Mouse (Mus musculus) heart, postnatal 0 days (tissue): Measurements from ENCODE around the gene Zfp866. TPM values are rescaled to one million over a fixed set of nuclear protein-coding genes. Genes with fewer than 3 reads are reported as not detected.

Source experiments
- ATAC-seq: fragments of 200-750 bp; cut with Nextera tagmentation; 2 replicates; pipeline ENCODE4 v1.8.0; 2017; ENCODE audit warnings: low read depth, moderate number of reproducible peaks, moderate library complexity; ENCODE audit not compliant: insufficient read depth
- DNase-seq: peaks from one replicate; pipeline ENCODE4 v3.0.0-alpha.2; 2016; ENCODE audit warnings: low spot score
- H3K27ac ChIP-seq: fragments of 300-500 bp; sonication (generic); 2 replicates; pipeline ENCODE4 v1.5.1; 2014; ENCODE audit warnings: low read depth, mild to moderate bottlenecking
- H3K27me3 ChIP-seq: fragments of 300-500 bp; sonication (generic); 2 replicates; pipeline ENCODE4 v1.6.1; 2014; ENCODE audit warnings: low read length, mixed read lengths; ENCODE audit not compliant: control insufficient read depth, insufficient read depth
- H3K36me3 ChIP-seq: fragments of 300-500 bp; sonication (generic); replicated peaks from 2 replicates; pipeline ENCODE4 v1.6.1; 2014; ENCODE audit warnings: low read length, mixed read lengths; ENCODE audit not compliant: control insufficient read depth, insufficient read depth
- H3K4me1 ChIP-seq: fragments of 300-500 bp; sonication (generic); 2 replicates; pipeline ENCODE4 v1.6.1; 2014; ENCODE audit warnings: antibody characterized with exemption; ENCODE audit not compliant: control insufficient read depth, insufficient read depth
- H3K4me2 ChIP-seq: fragments of 300-500 bp; sonication (generic); 2 replicates; pipeline ENCODE4 v1.6.1; 2014; ENCODE audit warnings: low read depth, mild to moderate bottlenecking, low read length, moderate library complexity
- H3K4me3 ChIP-seq: fragments of 300-500 bp; sonication (generic); 2 replicates; pipeline ENCODE4 v1.5.1; 2014; ENCODE audit warnings: low read depth, low read length
- H3K9ac ChIP-seq: fragments of 300-500 bp; sonication (generic); replicated peaks from 2 replicates; pipeline ENCODE4 v1.6.1; 2014; ENCODE audit warnings: low read depth, low read length, mixed read lengths
- H3K9me3 ChIP-seq: fragments of 300-500 bp; sonication (generic); replicated peaks from 2 replicates; pipeline ENCODE4 v1.6.1; 2016; ENCODE audit warnings: low read length; ENCODE audit not compliant: control insufficient read depth
- CTCF ChIP-seq: IDR thresholded peaks from 2 replicates; pipeline ENCODE4 v1.5.1; 2016; ENCODE audit warnings: antibody characterized with exemption, control low read depth, low read depth
- EP300 ChIP-seq: IDR thresholded peaks from 2 replicates; pipeline ENCODE4 v1.6.1; 2016; ENCODE audit warnings: antibody characterized with exemption, low read depth
- WGBS: fragments of 180-500 bp; shearing (Covaris S2); extraction: QIAGEN DNeasy Blood & Tissue Kit; methylation state at CpG from one replicate; pipeline ENCODE4 v1.1.7; 2014; 5-methylcytosine and 5-hydroxymethylcytosine counted together
- polyA plus RNA-seq: library from polyadenylated mRNA; unstranded; fragments of >200 nt; fragmentation: Nextera tagmentation; extraction: Ambion mirVana; gene quantifications from 2 replicates; pipeline ENCODE4 v1.2.1, GENCODE M21; 2015
- total RNA-seq: library from RNA; depleted of rRNA; stranded (reverse); fragments of >200 nt; gene quantifications from 2 replicates; pipeline ENCODE4 v1.2.3, GENCODE M21; 2014; ENCODE audit warnings: low replicate concordance; rRNA removed

Zfp866 gene
- total RNA-seq, result 14.1 and 20.5 TPM in 2 replicates
- 8.0 and 9.2 TPM in 2 replicates for polyA plus RNA-seq

DNA sequence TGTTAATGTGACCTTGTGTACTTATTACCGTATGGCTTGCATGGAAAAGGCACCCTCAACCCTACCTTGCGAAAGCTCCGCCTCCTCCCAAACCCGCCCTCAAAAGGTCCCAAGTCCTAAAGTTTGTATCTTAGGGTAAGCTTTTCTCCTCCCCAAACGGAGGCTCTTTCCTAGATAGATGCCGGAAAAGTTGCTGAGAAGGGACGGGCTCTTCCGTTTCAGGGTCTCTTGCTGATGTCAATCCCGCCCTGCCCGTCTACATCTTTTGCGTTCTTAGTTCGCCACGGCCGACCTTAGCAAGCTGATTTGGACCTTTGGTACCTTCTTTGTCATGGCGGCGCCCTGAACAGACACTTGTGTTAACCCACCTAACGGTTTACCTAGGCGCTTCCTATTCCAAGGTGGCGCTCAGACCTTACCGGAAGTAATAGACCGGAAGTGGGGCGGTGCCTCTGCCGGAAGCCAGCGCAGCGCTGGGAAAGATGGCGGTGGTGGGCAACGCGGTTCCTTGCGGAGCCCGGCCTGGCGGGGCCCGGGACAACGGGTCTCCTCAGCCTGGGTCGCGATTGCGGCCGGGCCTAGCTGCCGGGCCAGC lies at the start of gene Zfp866, which contains the start of gene Atp13a1:
Gene Zfp866 (minus strand): TSS at position 406 of the 595 bp plus-strand sequence.
Gene Atp13a1 (plus strand): TSS at position 391 of the 595 bp plus-strand sequence.
- TF ChIP-seq CTCF, result no peak
- 0 out of 2 replicates have a peak, but pooled peaks have one; percentile 54 for TF ChIP-seq EP300
- WGBS, result under 1% methylated on average over 37 of the region's 38 CpGs
- H3K4me2 ChIP-seq, result peak within 1 kb of the TSS; percentile 97
- H3K4me3 ChIP-seq, result peak within 1 kb of the TSS; percentile 98
- peak within 1 kb of the TSS; percentile 94 for H3K9ac ChIP-seq
- no peaks in the 10 kb centered on the region for H3K9me3 ChIP-seq
- H3K4me1 ChIP-seq, result peaks cover 18% of the 10 kb centered on the region
- peak within 1 kb of the TSS; percentile 90 for H3K27ac ChIP-seq
- peaks cover 25% of the 10 kb centered on the region for H3K36me3 ChIP-seq
- no peaks in the 10 kb centered on the region for H3K27me3 ChIP-seq
- ATAC-seq (peak; percentile 94), DNase-seq (peak; percentile 79)

DNA sequence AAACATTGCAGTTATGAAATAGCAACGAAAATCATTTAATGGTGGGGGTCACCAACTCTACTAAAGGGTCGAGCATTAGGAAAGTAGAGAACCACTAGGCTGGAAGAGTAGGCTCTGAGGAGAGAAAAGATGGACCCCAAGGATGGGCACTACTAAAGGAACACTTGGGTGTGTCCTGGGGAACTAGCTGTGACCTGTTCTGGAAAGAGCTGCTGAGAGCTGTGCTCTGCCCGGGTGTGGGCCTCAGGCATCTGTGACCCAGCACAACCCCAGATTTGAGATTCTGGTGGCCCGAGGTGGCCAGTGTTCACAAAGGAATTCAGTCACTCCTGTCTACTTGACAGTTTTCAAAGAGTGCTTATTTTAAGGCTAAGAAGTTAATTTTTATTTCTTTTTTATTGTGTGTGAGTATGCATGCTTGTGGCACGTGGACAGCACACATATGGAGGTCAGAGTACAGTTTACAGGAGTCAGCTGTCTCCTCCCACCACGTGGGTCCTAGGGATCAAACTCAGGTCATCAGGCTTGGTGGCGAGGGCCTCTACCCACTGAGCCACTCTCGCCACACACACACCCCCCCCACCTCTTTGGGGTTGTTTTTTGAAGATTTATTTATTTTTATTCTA lies 46.2 kb upstream of the Zfp866 start:
- H3K9me3 ChIP-seq, result no peaks in the 10 kb centered on the region
- ATAC-seq, result no peak

DNA sequence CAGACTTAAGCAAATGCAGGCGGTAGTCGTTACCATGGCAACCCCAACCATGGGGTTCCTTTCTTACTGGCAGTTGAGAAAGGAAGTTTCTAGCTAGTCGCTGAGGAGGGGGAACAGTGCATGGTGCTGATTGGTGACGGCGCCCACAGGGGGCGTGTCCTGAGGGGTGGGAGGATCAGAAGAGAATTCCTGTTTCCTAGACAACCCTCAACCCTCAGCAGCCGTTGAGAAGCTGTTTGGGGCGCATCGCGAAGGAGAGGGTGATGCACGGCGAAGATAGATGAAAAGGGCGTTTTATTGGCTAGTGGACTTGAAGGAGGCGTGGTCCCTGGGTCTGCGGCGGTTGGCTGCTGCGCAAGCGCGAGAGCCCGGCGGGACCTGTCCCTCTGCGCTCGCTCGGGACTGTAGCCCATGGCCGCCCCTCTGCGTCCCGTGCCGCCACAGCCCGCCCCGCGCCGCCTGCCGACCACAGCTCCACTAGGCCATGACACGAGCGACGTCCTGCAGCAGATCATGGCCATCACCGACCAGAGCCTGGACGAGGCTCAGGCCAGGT lies 41.4 kb upstream of the Zfp866 start, which contains the start of gene Pbx4:
Gene Pbx4 (plus strand): TSS at position 194 of the 556 bp plus-strand sequence.
- TF ChIP-seq CTCF (peak; percentile 20), EP300 (no peak)
- WGBS, result under 1% methylated on average over 38 of the region's 38 CpGs
- no peaks in the 10 kb centered on the region for H3K27me3 ChIP-seq
- H3K4me3 ChIP-seq, result peak within 1 kb of the TSS; percentile 42
- H3K9ac ChIP-seq, result peak within 1 kb of the TSS; percentile 45; the same call in 1 of the 2 replicates
- no peaks in the 10 kb centered on the region for H3K9me3 ChIP-seq
- H3K4me2 ChIP-seq, result peak within 1 kb of the TSS; percentile 68
- H3K4me1 ChIP-seq, result peaks cover 4% of the 10 kb centered on the region; the same call in 1 of the 2 replicates
- ATAC-seq (peak; percentile 85), DNase-seq (peak; percentile 76)
- H3K27ac ChIP-seq, result no peak within 1 kb of the TSS
- H3K36me3 ChIP-seq, result no peaks in the 10 kb centered on the region

More for the DNA sequence above, 46.2 kb upstream of the Zfp866 start:
- TF ChIP-seq EP300, result no peak
- TF ChIP-seq CTCF, result no peak
- 60% methylated on average over 8 of the region's 8 CpGs for WGBS
- no peak overlapping the region for H3K27ac ChIP-seq
- H3K4me1 ChIP-seq, result peaks cover 4% of the 10 kb centered on the region; the same call in 1 of the 2 replicates
- H3K36me3 ChIP-seq, result no peaks in the 10 kb centered on the region
- no peaks in the 10 kb centered on the region for H3K27me3 ChIP-seq
- no peak for DNase-seq
- no peak overlapping the region for H3K4me3 ChIP-seq
- H3K4me2 ChIP-seq, result no peak overlapping the region
- no peak overlapping the region for H3K9ac ChIP-seq

- no peak overlapping the region for H3K27ac ChIP-seq
- TF ChIP-seq EP300 (no peak), CTCF (no peak)
- H3K9ac ChIP-seq, result no peak overlapping the region
- H3K4me1 ChIP-seq, result peaks cover 11% of the 10 kb centered on the region; the same call in 1 of the 2 replicates
- no peaks in the 10 kb centered on the region for H3K36me3 ChIP-seq
- H3K27me3 ChIP-seq, result no peaks in the 10 kb centered on the region
- 81% methylated on average over 12 of the region's 12 CpGs for WGBS
- H3K9me3 ChIP-seq, result no peaks in the 10 kb centered on the region
- DNase-seq, result no peak
- no peak for ATAC-seq
- no peak overlapping the region for H3K4me3 ChIP-seq
- H3K4me2 ChIP-seq, result no peak overlapping the region
These were observed 35.4 kb upstream of the Zfp866 start for GRCm38 (mm10) chr8:69826371-69826770.

GRCm38 (mm10) chr8:69822386-69823191 lies 31.6 kb upstream of the Zfp866 start, which contains the start of gene Lpar2:
Gene Lpar2 (plus strand): TSS chr8:69822429.
- Histone ChIP-seq H3K27me3 (no peaks in the 10 kb centered on the region), H3K4me2 (peak within 1 kb of the TSS; percentile 78), H3K27ac (no peak within 1 kb of the TSS; the same call in 1 of the 2 replicates), H3K4me3 (peak within 1 kb of the TSS; percentile 48), H3K9me3 (no peaks in the 10 kb centered on the region), H3K36me3 (peaks cover 6% of the 10 kb centered on the region; the same call in 1 of the 2 replicates), H3K4me1 (peaks cover 11% of the 10 kb centered on the region; the same call in 1 of the 2 replicates), H3K9ac (peak within 1 kb of the TSS; percentile 29)
- DNase-seq, result no peak
- TF ChIP-seq CTCF (no peak), EP300 (no peak)
- peak; percentile 42 for ATAC-seq
- 8% methylated on average over 28 of the region's 35 CpGs for WGBS
